Mouse (Mus musculus) c-Kit-positive CD71-negative TER-119-negative erythroid progenitor cells, embryonic 14.5 days (primary cell): Measurements from ENCODE around the gene Dpp6.
A peak's percentile ranks its signal among the peaks of the same experiment; 100 is the strongest.

Experiments
- DNase-seq: peaks from one replicate; pipeline ENCODE4 v3.0.0-alpha.2; 2013; ENCODE audit warnings: low read depth

Gene Dpp6

GRCm38 (mm10) chr5:27200581-27201341 is 383.8 kb downstream of the Dpp6 start:
- DNase-seq, result no peak

- no peak for DNase-seq
Measured at GRCm38 (mm10) chr5:27203131-27203530, 386.1 kb downstream of the Dpp6 start.

DNA sequence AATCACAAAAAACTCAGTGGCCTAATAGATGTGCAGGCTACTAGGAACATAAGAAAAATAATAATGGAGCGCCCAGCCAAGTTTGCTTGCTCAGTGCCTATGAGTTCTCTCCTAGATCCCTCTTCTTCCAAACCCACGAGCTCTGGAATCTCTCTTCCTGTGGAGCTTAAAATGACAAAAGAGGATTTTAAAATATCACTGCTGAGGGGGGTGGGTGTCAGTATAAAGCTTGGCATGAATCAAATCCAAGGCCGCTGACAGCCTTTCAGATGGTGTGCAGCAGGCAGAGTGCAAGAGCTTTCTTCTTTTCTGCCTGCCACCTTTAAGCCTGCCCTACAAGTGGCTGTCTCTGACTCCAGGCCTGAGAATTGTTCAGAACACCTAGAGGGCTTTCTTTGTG is 387.7 kb downstream of the Dpp6 start:
- DNase-seq, result no peak

GRCm38 (mm10) chr5:27205754-27206153 is 388.8 kb downstream of the Dpp6 start:
- no peak for DNase-seq

DNA sequence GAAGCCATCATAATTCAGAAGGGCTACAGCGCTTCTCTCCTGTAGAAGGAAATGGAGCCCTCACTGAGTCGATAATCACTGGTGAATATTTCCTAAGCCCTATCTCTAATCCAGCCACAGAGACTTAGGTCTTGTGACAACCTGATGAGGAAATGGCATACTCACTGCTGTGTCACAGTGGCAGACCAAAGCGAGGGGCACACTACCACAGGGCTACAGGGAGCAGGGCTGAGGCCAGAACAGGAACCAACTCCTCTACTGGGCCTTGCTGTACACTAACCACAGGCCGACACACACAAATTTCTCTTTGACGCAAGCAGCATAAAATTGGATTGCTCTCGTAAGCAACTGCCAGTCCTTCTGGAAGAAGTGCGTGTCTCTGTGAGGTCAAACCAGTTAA is 389.2 kb downstream of the Dpp6 start:
- peak; percentile 18 for DNase-seq

- no peak for DNase-seq
Measured at GRCm38 (mm10) chr5:27220116-27220515, 403.1 kb downstream of the Dpp6 start.

DNA sequence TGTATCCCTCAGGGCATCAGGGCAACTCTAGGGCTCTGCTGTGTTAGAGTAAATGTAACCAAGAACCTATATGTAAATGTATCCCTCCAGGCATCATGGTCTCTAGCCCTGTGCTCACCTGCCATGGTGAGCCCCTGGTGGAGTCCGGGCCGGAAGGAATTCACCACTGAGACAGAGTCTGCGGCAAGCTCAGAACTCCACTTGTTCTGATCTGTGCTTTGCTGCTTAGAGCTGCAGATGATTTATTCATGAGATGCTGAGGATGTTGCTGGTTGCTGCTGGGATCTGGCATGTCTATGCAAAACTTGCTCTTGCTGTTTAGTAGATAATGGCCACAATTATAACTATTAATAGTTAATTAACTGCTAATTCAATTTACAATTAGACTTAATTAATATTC is 425.1 kb downstream of the Dpp6 start:
- DNase-seq, result no peak

- no peak for DNase-seq
Measured at GRCm38 (mm10) chr5:27243226-27243625, 426.2 kb downstream of the Dpp6 start.

- no peak for DNase-seq
Measured at GRCm38 (mm10) chr5:27247793-27248192, 430.8 kb downstream of the Dpp6 start.

GRCm38 (mm10) chr5:27248685-27249084 is 431.7 kb downstream of the Dpp6 start:
- DNase-seq, result no peak

DNA sequence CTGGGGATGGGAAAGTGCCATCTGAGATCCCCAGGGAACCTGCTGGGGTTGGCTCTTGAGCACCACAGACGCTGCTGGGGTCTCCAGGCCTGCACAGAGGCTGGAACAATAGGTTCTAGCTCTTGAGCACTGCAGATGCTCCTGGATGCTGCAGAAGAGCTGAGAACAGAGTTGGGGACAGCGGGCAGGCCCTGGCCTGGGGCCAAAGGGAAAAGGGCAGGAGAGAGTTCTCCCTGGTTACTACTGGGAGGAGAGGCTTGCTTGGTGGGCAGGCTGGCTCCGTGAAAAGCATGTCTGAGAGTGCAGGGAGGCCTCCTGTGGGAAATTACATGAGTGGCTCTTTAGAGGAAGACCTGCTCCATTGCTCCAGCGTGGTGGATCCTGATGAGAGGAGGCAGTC is 432.9 kb downstream of the Dpp6 start:
- DNase-seq, result no peak

DNA sequence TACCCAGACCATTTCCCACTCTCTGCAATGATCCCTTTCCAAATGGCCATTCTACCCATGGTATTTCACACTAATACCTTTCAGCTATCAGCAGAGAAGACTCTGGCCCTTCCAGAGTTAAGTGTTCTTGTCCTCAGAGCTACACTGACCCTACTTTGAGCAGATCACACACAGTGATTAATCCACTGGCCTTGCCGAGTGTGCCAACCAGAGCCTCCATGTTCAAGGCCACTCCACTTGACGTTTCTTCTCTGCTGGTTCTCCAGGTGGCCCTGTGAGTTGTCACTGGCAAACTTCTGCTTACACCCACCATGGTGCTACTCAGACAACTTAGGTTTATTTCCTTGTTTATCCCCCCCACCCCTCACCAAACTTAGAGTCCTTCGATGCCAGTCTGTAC is 433.9 kb downstream of the Dpp6 start:
- DNase-seq, result no peak

GRCm38 (mm10) chr5:27251361-27251760 is 434.4 kb downstream of the Dpp6 start:
- DNase-seq, result no peak

- DNase-seq, result no peak
Measured at GRCm38 (mm10) chr5:27255247-27255646, 438.2 kb downstream of the Dpp6 start.

DNA sequence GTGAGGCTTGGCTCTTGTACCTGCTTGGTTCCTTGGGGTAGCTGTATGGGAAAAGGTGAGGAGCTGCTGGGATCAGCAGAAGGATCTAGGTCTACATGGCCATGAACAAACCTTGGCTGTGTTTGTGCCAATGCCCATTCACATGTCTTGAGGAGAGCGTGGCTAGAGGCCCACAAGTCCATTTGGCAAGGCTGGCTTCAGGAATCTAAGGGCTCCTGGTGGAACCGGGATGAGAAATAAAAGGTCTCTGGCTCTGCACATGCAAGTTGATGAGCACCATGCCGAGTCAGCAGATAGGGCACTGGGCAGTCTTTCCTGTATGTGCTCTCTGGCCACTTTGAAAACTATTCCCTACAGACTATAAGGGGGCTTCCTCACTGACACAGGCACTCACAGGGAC is 441.6 kb downstream of the Dpp6 start:
- DNase-seq, result no peak

GRCm38 (mm10) chr5:27261746-27262727 is 445.0 kb downstream of the Dpp6 start:
- no peak for DNase-seq

- no peak for DNase-seq
Measured at GRCm38 (mm10) chr5:27262751-27263150, 445.7 kb downstream of the Dpp6 start.

GRCm38 (mm10) chr5:27265281-27265680 is 448.3 kb downstream of the Dpp6 start:
- DNase-seq, result no peak

DNA sequence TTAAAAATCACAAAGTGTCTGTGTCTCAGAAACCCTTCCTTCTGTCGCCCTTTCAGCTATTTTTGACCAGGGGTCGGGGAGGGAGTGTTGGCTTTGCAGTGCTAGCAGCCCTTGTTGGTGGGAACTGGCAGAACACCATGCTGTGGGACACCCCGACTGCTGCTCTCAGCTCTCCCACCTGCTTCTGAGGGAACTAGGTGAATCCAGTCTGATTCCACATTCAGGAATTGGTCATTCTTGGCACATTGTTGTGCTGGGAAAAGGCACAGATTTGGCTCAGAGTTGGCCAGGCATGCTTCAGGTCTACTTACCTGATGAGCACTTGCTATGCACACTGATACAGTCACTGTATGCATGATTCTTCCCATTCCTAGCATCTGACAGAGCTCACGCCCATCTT is 454.3 kb downstream of the Dpp6 start:
- no peak for DNase-seq

DNA sequence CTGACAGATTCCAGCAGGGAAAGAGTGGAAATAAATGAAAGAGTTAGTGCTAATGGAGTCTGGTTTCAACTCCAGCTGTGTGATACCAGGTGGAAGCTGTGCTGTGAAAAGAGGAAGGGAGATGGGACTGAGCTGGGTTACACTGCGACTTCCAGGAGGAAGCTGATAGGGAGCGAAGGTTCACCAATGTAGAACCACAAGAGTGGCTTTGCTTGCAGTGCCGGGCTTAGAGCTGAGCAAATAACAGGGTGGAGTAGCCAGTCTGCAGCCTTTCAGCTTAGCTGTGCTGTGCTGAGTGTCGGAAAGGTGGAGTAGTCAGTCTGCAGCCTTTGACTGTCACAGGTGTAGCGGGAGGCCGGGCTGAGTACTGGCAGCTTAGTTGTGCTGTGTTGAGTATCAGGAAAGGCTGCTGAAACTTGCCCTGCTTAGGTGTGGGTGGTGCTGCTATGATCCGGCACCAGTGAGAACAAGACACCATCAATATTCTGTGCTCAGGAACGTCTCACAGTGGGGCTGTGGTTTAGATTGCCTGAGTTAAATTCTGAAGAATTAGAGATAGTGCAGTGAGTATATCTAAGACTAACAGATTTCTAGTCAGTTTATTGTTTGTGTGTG is 457.9 kb downstream of the Dpp6 start:
- DNase-seq, result no peak

GRCm38 (mm10) chr5:27275871-27276270 is 458.9 kb downstream of the Dpp6 start:
- DNase-seq, result no peak

GRCm38 (mm10) chr5:27278120-27278645 is 461.2 kb downstream of the Dpp6 start:
- no peak for DNase-seq
